Mouse (Mus musculus) ES-Bruce4 (cell line): ENCODE results near the gene Dus1l. TPM values are rescaled to one million over a fixed set of nuclear protein-coding genes. Genes with fewer than 3 reads are reported as not detected.
"Not testable (repeated sequence)": the region's sequence is repeated elsewhere in the genome, so short reads cannot be mapped to it uniquely, and the experiment has no call there.

Experiments used
- H3K27ac ChIP-seq: 2 replicates; pipeline ENCODE4 v1.5.1; 2012; ENCODE audit warnings: low read length, inconsistent platforms; ENCODE audit not compliant: insufficient read depth
- H3K27me3 ChIP-seq: 2 replicates; pipeline ENCODE4 v1.6.1; 2012; ENCODE audit warnings: mild to moderate bottlenecking, low read length, inconsistent platforms; ENCODE audit not compliant: control insufficient read depth, poor library complexity, insufficient read depth, severe bottlenecking
- H3K36me3 ChIP-seq: 2 replicates; pipeline ENCODE4 v1.6.1; 2012; ENCODE audit warnings: inconsistent platforms, mild to moderate bottlenecking, low read length, moderate library complexity; ENCODE audit not compliant: control insufficient read depth, poor library complexity, insufficient read depth, severe bottlenecking
- H3K4me1 ChIP-seq: one replicate; pipeline ENCODE4 v1.8.1; 2011; ENCODE audit warnings: low read length; ENCODE audit not compliant: control insufficient read depth, insufficient read depth
- H3K4me3 ChIP-seq: 2 replicates; pipeline ENCODE4 v1.5.1; 2011; ENCODE audit warnings: low read depth, mild to moderate bottlenecking, low read length
- H3K9ac ChIP-seq: 2 replicates; pipeline ENCODE4 v1.6.1; 2012; ENCODE audit warnings: low read depth, mild to moderate bottlenecking, inconsistent platforms; ENCODE audit not compliant: poor library complexity, severe bottlenecking
- H3K9me3 ChIP-seq: replicated peaks from 2 replicates; pipeline ENCODE4 v1.6.1; 2012; ENCODE audit warnings: mild to moderate bottlenecking, low read length, inconsistent platforms; ENCODE audit not compliant: control insufficient read depth, poor library complexity, insufficient read depth, severe bottlenecking
- CTCF ChIP-seq: IDR thresholded peaks from one replicate; pipeline ENCODE4 v1.8.1; 2011; ENCODE audit warnings: low read depth, low read length
- EP300 ChIP-seq: IDR thresholded peaks from 2 replicates; pipeline ENCODE4 v1.6.1; 2011; ENCODE audit warnings: low read depth, low read length; ENCODE audit not compliant: insufficient read depth
- POLR2A ChIP-seq: IDR thresholded peaks from one replicate; pipeline ENCODE4 v1.8.1; 2011; ENCODE audit warnings: low read length; ENCODE audit not compliant: insufficient read depth
- polyA plus RNA-seq: library from polyadenylated mRNA; stranded (reverse); fragments of >200 nt; gene quantifications from 2 replicates; pipeline ENCODE4 v1.2.4, GENCODE M21; 2011; ENCODE audit warnings: low read depth; ENCODE audit not compliant: missing spikeins, insufficient read depth, insufficient read length

The Dus1l gene
- polyA plus RNA-seq, result 56.7 and 66.9 TPM in 2 replicates

GRCm38 (mm10) chr11:120795756-120796613 lies at the start of gene Dus1l:
Gene Dus1l (minus strand): TSS chr11:120796403.
- Histone ChIP-seq H3K9ac (peak within 1 kb of the TSS; percentile 86), H3K27ac (peak within 1 kb of the TSS; percentile 55), H3K36me3 (peaks cover 15% of the 10 kb centered on the region), H3K4me3 (peak within 1 kb of the TSS; percentile 90), H3K27me3 (no peaks in the 10 kb centered on the region), H3K9me3 (no peaks in the 10 kb centered on the region), H3K4me1 (no peaks in the 10 kb centered on the region)
- TF ChIP-seq EP300 (peak; percentile 80; the same call in 1 of the 2 replicates), POLR2A (no peak)

GRCm38 (mm10) chr11:120844329-120844728 lies 48.1 kb upstream of the Dus1l start:
- Histone ChIP-seq H3K27me3 (no peaks in the 10 kb centered on the region), H3K4me3 (no peak overlapping the region), H3K4me1 (peaks cover under 1% of the 10 kb centered on the region), H3K27ac (no peak overlapping the region), H3K9ac (no peak overlapping the region), H3K9me3 (no peaks in the 10 kb centered on the region), H3K36me3 (no peaks in the 10 kb centered on the region)
- no peak for TF ChIP-seq POLR2A
- TF ChIP-seq CTCF, result no peak
- no peak for TF ChIP-seq EP300

GRCm38 (mm10) chr11:120833555-120834280 lies 37.5 kb upstream of the Dus1l start:
- H3K36me3 ChIP-seq, result no peaks in the 10 kb centered on the region
- H3K9ac ChIP-seq, result no peak overlapping the region
- no peak for TF ChIP-seq EP300
- TF ChIP-seq CTCF, result no peak
- TF ChIP-seq POLR2A, result no peak
- no peak overlapping the region for H3K4me3 ChIP-seq
- H3K27me3 ChIP-seq, result no peaks in the 10 kb centered on the region
- no peaks in the 10 kb centered on the region for H3K9me3 ChIP-seq
- no peak overlapping the region for H3K27ac ChIP-seq
- H3K4me1 ChIP-seq, result no peaks in the 10 kb centered on the region

GRCm38 (mm10) chr11:120832962-120833361 lies 36.8 kb upstream of the Dus1l start:
- not testable (repeated sequence) for H3K4me3 ChIP-seq, H3K27ac ChIP-seq, H3K4me1 ChIP-seq, H3K9ac ChIP-seq, H3K36me3 ChIP-seq, H3K27me3 ChIP-seq, H3K9me3 ChIP-seq

- TF ChIP-seq POLR2A (no peak), EP300 (no peak), CTCF (no peak)
- H3K9me3 ChIP-seq, result no peaks in the 10 kb centered on the region
- no peak overlapping the region for H3K9ac ChIP-seq
- no peaks in the 10 kb centered on the region for H3K27me3 ChIP-seq
- H3K4me1 ChIP-seq, result no peaks in the 10 kb centered on the region
- H3K27ac ChIP-seq, result no peak overlapping the region
- H3K36me3 ChIP-seq, result no peaks in the 10 kb centered on the region
- no peak overlapping the region for H3K4me3 ChIP-seq
Measured at GRCm38 (mm10) chr11:120831659-120832440, 35.6 kb upstream of the Dus1l start.
